Mouse (Mus musculus): ENCODE data around the gene Prps1l3. TPM values are rescaled to one million over a fixed set of nuclear protein-coding genes. Genes with fewer than 3 reads are reported as not detected.
"Not testable (repeated sequence)": the region's sequence is repeated elsewhere in the genome, so short reads cannot be mapped to it uniquely, and the experiment has no call there.

Prps1l3 gene
- polyA plus RNA-seq, 1 experiment from 2014 or later, result 73.5 TPM

DNA sequence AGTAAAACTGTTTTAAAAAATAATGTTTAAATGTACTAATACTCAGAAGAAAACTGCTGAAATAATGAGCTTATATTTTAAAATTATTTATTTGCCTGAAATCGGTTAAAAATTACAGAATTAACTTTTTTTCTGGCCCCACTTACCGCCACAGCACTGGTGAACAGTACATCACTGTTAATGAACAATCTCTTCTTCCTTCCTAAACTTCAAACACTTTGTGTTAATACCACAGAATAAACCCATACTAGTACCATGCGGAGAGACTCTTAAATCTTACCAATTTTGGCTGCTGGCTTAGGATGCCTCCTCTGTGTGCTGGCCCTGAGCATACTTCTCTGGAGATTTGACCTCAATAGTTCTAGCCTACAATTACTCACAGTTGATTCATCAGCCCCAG, 28.3 kb upstream of the Prps1l3 start:
- Histone ChIP-seq H3K36me3 (no peaks in the 10 kb centered on the region), H3K4me1 (no peaks in the 10 kb centered on the region), H3K4me2 (replicated peaks) (no peak overlapping the region), H3K4me3 (no peak overlapping the region), H3K9ac (no peak overlapping the region), H3K27me3 (peaks cover 16% of the 10 kb centered on the region; the same call in 1 of the 2 replicates), H3K9me3 (no peaks in the 10 kb centered on the region), H3K27ac (no peak overlapping the region)
- no peak for ATAC-seq (ENCODE audit: insufficient number of reproducible peaks, insufficient read depth, low FRiP score, low TSS enrichment)
- 95% methylated on average over 3 of the region's 3 CpGs for WGBS

DNA sequence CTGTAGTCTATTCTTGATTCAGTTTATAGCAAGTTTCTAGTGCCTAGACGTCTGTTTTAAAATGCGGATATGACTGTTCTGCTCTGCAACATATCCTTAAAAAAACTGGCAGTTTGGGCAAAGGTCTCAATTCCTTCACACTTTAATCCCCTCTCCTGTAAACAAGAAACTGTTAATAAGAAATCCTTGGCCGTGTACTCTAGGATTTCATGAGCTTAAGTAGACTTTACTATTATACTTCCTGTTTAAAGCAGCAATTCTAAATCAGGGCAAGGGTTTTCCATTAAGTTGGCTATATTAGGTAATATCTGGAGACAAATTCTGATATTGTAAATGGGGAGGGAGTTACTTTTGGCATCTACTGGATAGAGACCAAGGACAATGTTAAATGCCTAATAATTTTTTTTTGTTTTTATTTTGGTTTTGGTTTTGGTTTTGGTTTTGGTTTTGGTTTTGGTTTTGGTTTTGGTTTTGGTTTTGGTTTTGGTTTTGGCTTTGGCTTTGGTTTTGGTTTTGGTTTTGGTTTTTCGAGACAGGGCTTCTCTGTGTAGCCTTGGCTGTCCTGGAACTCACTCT, 25.8 kb upstream of the Prps1l3 start:
- Histone ChIP-seq H3K4me1 (no peaks in the 10 kb centered on the region), H3K4me3 (no peak overlapping the region), H3K27me3 (no peaks in the 10 kb centered on the region), H3K36me3 (no peaks in the 10 kb centered on the region), H3K4me2 (replicated peaks) (no peak overlapping the region), H3K27ac (no peak overlapping the region), H3K9ac (no peak overlapping the region), H3K9me3 (no peaks in the 10 kb centered on the region)
- ATAC-seq (ENCODE audit: insufficient number of reproducible peaks, insufficient read depth, low FRiP score, low TSS enrichment), result no peak
- WGBS, result 86% methylated on average over 4 of the region's 4 CpGs

DNA sequence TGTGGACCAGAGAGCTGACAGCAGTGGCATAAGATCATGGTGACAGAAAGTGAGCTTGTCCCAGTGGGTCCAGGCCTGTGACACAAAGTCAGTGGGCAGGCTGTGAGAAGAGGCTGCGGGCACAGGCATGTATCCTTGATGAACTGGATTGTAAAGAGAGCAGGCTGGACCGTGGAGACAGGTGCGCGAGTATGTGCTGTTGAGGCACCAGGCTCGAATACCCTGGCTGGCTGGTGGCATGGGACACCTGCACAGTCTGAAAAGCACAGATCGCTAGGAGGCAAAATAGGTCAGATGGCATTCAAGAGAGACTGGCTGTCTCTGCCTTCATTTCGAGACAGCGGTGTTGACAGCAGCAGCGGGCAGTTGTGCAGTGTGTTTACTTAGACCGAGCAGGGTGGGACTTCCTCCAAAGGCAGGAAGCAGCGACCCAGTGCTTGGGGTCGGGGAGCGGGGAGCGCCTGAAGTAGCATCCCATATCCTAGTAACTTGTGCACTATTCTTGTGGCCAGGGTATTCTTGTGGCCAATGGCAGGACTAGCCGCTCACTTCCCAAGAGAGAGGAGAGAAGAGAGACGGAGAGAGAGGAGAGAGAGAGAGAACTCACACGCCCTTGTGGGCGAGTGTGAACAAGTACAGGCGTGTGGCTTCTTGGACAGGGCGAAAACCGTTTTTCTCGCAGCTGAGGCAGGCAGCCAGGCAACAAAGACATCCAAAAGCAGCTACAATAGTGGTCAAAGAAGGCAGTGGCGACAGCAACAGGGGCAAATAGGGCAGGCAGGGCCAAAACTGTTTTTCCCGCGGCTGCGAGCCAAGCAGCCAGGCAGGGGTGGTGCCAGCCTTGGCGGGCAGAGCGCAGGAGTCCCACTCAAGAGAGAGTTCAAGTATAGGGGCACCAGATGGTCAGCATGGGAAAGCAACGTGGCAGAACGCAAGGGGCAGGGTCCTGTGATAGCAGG, 18.6 kb upstream of the Prps1l3 start:
- Histone ChIP-seq H3K4me1 (no peaks in the 10 kb centered on the region; the same call in 1 of the 2 replicates), H3K27me3 (no peaks in the 10 kb centered on the region), H3K27ac (no peak overlapping the region), H3K9ac (peak overlapping the region; percentile 65), H3K36me3 (no peaks in the 10 kb centered on the region), H3K9me3 (no peaks in the 10 kb centered on the region), H3K4me3 (peak overlapping the region; percentile 42), H3K4me2 (replicated peaks) (peak overlapping the region; percentile 83)
- 7% methylated on average over 30 of the region's 30 CpGs for WGBS
- ATAC-seq (ENCODE audit: insufficient number of reproducible peaks, insufficient read depth, low FRiP score, low TSS enrichment), result peak; percentile 75; the same call in 1 of the 2 replicates

DNA sequence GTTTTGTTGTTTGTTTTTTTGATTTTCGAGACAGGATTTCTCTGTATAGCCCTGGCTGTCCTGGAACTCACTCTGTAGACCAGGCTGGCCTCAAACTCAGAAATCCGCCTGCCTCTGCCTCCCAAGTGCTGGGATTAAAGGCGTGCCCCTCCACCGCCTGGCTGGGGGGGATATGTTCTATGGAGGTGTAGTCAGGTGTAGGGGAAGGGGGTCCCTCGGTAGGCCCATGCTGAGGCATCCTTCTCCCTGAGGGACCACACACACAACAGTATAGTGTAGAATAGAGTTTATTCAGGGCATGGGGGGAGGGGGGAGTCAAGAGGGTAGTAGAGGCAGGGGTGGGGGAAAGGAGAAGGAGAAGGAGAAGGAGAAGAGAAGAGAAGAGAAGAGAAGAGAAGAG, 17.7 kb upstream of the Prps1l3 start:
- not testable (repeated sequence) for H3K4me1 ChIP-seq; H3K27ac ChIP-seq; H3K9ac ChIP-seq; H3K4me2 ChIP-seq (replicated peaks); ATAC-seq (ENCODE audit: insufficient number of reproducible peaks, insufficient read depth, low FRiP score, low TSS enrichment); H3K9me3 ChIP-seq; H3K4me3 ChIP-seq; H3K36me3 ChIP-seq; H3K27me3 ChIP-seq
- WGBS, result 92% methylated on average over 5 of the region's 5 CpGs

DNA sequence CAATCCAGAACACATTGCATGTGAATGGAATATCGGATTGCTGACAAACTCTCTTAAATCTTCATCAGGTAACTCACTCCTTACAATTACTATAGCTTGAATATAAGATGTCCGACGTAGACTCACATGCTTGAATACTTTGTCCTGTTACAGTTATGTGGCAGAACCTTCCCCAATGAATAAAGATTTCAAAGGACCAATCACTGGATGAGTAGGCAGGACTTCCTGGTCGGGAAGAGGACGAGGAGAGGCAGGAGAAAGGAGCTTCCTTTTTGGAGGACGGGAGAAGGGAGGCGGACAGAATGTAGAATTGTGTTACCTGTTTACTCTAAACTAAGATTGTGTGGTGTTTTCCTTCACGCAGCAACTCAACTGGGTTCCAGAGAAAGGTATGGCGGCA, 3.8 kb upstream of the Prps1l3 start:
- no peaks in the 10 kb centered on the region for H3K27me3 ChIP-seq
- no peak overlapping the region for H3K27ac ChIP-seq
- H3K9me3 ChIP-seq, result no peaks in the 10 kb centered on the region
- no peak overlapping the region for H3K4me3 ChIP-seq
- no peak overlapping the region for H3K4me2 ChIP-seq (replicated peaks)
- H3K4me1 ChIP-seq, result no peaks in the 10 kb centered on the region
- H3K9ac ChIP-seq, result no peak overlapping the region
- no peaks in the 10 kb centered on the region for H3K36me3 ChIP-seq
- WGBS, result 82% methylated on average over 9 of the region's 9 CpGs
- ATAC-seq (ENCODE audit: insufficient number of reproducible peaks, insufficient read depth, low FRiP score, low TSS enrichment), result no peak

DNA sequence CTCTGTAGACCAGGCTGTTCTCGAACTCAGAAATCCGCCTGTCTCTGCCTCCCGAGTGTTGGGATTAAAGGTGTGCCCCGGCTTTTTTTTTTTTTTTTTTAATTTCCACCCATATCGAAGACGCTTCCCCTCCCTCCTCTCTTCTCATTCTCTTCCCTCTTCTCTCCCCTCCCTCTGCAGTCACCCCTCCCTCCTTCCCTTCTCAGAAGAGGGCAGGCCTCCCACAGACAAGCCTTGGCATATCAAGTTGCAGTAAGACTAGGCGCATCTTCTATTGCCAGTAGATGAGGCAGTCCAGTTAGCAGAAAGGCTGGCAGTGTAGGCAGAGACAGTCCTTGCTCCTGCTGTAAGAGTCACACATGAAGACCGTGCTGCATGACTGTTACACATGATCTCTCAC, 2.4 kb upstream of the Prps1l3 start:
- H3K27me3 ChIP-seq, result no peaks in the 10 kb centered on the region
- no peaks in the 10 kb centered on the region for H3K36me3 ChIP-seq
- no peaks in the 10 kb centered on the region for H3K9me3 ChIP-seq
- 73% methylated on average over 5 of the region's 8 CpGs for WGBS
- no peaks in the 10 kb centered on the region for H3K4me1 ChIP-seq
- no peak overlapping the region for H3K9ac ChIP-seq
- no peak overlapping the region for H3K4me3 ChIP-seq
- ATAC-seq (ENCODE audit: insufficient number of reproducible peaks, insufficient read depth, low FRiP score, low TSS enrichment), result no peak
- no peak overlapping the region for H3K4me2 ChIP-seq (replicated peaks)
- no peak overlapping the region for H3K27ac ChIP-seq

DNA sequence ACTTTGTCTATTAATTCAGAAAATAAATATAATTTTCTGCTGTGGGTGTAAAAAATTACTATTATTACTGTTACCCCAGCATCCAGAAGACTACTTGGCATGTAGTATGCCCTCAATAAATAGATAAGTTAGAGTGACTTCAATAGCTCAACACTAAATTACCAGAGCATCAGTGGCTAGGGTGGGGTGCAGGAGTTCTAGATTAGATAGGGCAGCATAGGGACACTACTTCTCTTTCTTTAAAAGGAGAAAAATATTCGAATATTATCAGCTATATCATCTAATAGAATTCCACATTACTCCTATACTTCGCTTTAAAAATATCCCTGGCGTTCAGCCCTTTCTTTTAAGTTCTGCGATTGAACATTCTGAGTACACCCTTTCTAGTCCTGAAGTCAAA, 509 bp upstream of the Prps1l3 start:
- Histone ChIP-seq H3K27ac (peak overlapping the region; percentile 89), H3K9ac (peak overlapping the region; percentile 78; the same call in 1 of the 2 replicates), H3K36me3 (peaks cover 1% of the 10 kb centered on the region), H3K4me2 (replicated peaks) (peak overlapping the region; percentile 47), H3K9me3 (no peaks in the 10 kb centered on the region), H3K4me3 (peak overlapping the region; percentile 70), H3K27me3 (no peaks in the 10 kb centered on the region), H3K4me1 (no peaks in the 10 kb centered on the region)
- 0 out of 2 replicates have a peak, but pooled peaks have one; percentile 2 for ATAC-seq (ENCODE audit: insufficient number of reproducible peaks, insufficient read depth, low FRiP score, low TSS enrichment)
- 29% methylated on average over 4 of the region's 4 CpGs for WGBS

DNA sequence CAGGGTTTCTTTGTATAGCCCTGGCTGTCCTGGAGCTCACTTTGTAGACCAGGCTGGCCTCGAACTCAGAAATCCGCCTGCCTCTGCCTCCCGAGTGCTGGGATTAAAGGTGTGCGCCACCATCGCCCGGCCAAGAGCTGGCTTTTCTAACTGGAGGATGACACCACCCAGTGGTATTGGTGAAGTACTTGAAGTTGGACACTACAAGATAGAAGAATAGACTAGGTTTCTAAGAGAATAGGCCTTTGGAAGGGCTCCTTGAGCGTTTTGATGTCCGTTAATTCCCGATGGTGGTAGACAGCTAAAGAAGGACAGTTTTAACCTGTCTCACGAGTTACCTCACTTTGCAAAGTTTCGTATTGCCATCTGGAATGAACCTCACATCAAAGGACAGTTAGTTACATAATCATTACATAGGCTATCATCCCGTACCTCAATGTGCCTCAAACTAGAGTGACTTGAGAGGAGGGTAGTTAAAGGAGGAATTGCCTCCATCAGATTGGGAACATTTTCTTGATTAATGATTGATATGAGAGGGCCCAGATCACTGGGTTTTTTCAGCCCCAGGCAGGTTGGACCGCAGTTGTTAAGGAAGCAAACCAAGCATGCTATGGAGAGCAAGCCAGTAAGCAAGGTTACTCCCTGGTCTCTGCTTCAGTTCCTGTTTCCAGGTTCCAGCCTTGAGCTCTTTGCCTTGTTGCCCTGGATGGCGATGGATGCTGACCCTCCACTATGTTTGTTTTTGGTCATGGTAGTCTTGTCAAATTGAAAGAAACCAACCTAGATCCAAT, 1.1 kb downstream of the Prps1l3 start:
- no peaks in the 10 kb centered on the region for H3K4me1 ChIP-seq
- H3K4me3 ChIP-seq, result peak overlapping the region; percentile 70
- peak overlapping the region; percentile 78; the same call in 1 of the 2 replicates for H3K9ac ChIP-seq
- H3K27ac ChIP-seq, result no peak overlapping the region
- 72% methylated on average over 14 of the region's 14 CpGs for WGBS
- no peaks in the 10 kb centered on the region for H3K9me3 ChIP-seq
- ATAC-seq (ENCODE audit: insufficient number of reproducible peaks, insufficient read depth, low FRiP score, low TSS enrichment), result no peak
- peak overlapping the region; percentile 47 for H3K4me2 ChIP-seq (replicated peaks)
- H3K36me3 ChIP-seq, result peaks cover 8% of the 10 kb centered on the region
- no peaks in the 10 kb centered on the region for H3K27me3 ChIP-seq

DNA sequence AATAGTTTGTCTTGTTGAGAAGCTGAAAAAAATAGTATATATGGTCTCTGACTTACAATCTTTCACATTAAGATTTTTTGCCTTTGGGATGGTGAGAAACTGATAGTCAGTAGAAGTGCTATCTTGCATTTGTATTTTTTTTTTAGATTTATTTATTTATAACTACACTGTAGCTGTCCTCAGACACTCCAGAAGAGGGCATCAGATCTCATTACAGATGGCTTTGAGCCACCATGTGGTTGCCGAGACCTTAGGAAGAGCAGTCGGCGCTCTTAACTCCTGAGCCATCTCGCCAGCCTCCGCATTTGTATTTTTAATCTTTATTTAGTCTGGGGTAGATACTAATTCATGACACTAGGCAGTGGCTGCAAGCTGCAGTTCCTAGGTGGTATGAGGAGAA, 3.2 kb downstream of the Prps1l3 start:
- H3K4me1 ChIP-seq, result no peaks in the 10 kb centered on the region
- no peak overlapping the region for H3K27ac ChIP-seq
- H3K9ac ChIP-seq, result no peak overlapping the region
- H3K9me3 ChIP-seq, result no peaks in the 10 kb centered on the region
- no peak overlapping the region for H3K4me2 ChIP-seq (replicated peaks)
- H3K4me3 ChIP-seq, result no peak overlapping the region
- H3K27me3 ChIP-seq, result no peaks in the 10 kb centered on the region
- H3K36me3 ChIP-seq, result peaks cover 11% of the 10 kb centered on the region
- ATAC-seq (ENCODE audit: insufficient number of reproducible peaks, insufficient read depth, low FRiP score, low TSS enrichment), result no peak
- WGBS, result 89% methylated on average over 5 of the region's 5 CpGs

DNA sequence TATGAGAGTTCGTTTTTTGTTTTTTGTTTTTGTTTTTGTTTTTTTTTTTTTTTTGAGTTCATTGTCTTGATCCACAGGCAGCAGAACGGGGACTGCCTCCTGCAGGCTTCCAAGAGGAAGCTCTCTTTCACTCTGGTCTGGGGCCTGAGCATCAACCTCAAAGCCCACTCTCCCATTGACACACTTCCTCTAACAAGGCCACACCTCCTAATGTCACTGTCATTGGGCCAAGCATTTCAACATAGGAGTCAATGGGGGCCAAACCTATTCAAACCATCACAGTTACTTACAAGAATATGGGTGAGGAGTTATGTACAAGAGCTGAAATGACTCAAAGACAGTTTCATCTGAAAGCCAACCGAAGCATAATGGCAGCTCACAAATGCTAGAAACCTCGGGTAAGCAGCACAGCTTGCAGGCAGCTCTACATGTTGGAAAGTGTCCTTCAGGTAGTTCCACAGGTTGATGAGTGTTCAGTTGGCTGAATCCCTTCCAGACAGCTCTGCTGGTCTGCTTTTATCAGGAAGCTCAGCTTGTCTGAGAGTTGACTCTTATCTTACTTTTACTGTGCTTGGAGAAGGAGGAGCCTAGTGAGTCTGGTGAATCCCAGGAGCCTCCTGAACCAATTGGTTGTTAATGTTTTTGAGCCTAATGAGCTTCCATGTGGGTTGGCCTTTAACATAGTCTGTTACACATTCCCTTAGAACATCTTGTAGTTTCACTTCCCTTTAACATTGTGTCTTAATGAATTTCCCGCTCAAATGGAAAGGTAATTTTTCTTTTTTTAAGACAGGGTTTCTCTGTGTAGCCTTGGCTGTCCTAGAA, 13.7 kb downstream of the Prps1l3 start:
- H3K27me3 ChIP-seq, result no peaks in the 10 kb centered on the region
- H3K36me3 ChIP-seq, result peaks cover 23% of the 10 kb centered on the region
- H3K4me2 ChIP-seq (replicated peaks), result no peak overlapping the region
- no peak overlapping the region for H3K9ac ChIP-seq
- no peak for ATAC-seq (ENCODE audit: insufficient number of reproducible peaks, insufficient read depth, low FRiP score, low TSS enrichment)
- H3K9me3 ChIP-seq, result no peaks in the 10 kb centered on the region
- H3K4me3 ChIP-seq, result no peak overlapping the region
- H3K27ac ChIP-seq, result no peak overlapping the region
- WGBS, result 89% methylated on average over 5 of the region's 5 CpGs
- no peaks in the 10 kb centered on the region for H3K4me1 ChIP-seq

DNA sequence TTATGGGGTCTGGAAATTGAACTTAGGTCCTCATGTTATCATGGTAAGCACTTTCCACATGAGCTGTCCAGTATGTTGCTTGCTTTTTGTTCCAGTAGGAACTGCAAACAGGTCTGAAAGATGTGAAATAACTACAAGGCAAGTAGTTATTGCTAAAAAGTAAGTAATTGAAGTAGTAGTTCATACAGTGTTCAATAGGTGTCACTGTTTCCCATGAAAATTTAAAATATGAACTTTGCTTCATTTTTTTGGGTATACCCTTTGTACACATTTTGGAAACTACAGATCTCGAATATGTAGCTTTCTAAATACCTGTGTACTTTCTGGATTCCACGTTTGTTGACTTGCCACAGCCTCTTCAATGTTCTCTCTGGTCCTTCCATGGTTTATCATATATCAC, 28.4 kb downstream of the Prps1l3 start:
- ATAC-seq (ENCODE audit: insufficient number of reproducible peaks, insufficient read depth, low FRiP score, low TSS enrichment), result no peak
- no peaks in the 10 kb centered on the region for H3K4me1 ChIP-seq
- no peak overlapping the region for H3K27ac ChIP-seq
- no peak overlapping the region for H3K4me2 ChIP-seq (replicated peaks)
- H3K4me3 ChIP-seq, result no peak overlapping the region
- no peaks in the 10 kb centered on the region for H3K36me3 ChIP-seq
- H3K27me3 ChIP-seq, result no peaks in the 10 kb centered on the region
- H3K9ac ChIP-seq, result no peak overlapping the region
- no peaks in the 10 kb centered on the region for H3K9me3 ChIP-seq
- 62% methylated on average over 2 of the region's 2 CpGs for WGBS

Measured in embryonic facial prominence, embryonic 12.5 days (tissue).